Mouse (Mus musculus): ENCODE measurements around the gene Samd13. TPM values are rescaled to one million over a fixed set of nuclear protein-coding genes. Genes with fewer than 3 reads are reported as not detected.
A peak's percentile ranks its signal among the peaks of the same experiment; 100 is the strongest.

Samd13 gene
- total RNA-seq, 1 experiment from 2014 or later = not detected

GRCm38 (mm10) chr3:146676193-146676592 is 9.2 kb downstream of the Samd13 start:
- no peak for ATAC-seq (ENCODE audit: extremely low read depth, insufficient number of reproducible peaks, low FRiP score, poor library complexity, severe bottlenecking)

DNA sequence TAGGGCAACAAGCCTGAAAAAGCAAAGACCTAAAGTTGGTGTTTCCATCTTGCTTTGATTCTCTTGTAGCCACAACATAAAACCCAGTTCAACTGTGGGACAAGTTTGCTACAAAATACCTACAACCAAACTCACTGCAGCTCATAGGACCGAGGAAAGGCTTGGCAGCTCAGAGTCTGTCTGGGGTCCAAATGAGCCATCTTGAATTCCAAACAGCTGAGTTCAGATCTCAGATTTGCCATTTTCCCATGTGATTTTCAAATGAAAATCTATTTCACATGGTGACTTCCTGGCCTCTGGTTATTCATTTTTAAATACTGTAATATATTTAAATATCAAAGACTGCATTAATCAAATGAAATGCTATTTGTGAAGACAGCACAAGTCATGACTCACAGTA is 10.3 kb downstream of the Samd13 start:
- no peak for ATAC-seq (ENCODE audit: extremely low read depth, insufficient number of reproducible peaks, low FRiP score, poor library complexity, severe bottlenecking)

GRCm38 (mm10) chr3:146671121-146671520 is 14.3 kb downstream of the Samd13 start:
- no peak for ATAC-seq (ENCODE audit: extremely low read depth, insufficient number of reproducible peaks, low FRiP score, poor library complexity, severe bottlenecking)

- no peak for ATAC-seq (ENCODE audit: extremely low read depth, insufficient number of reproducible peaks, low FRiP score, poor library complexity, severe bottlenecking)
Observed at GRCm38 (mm10) chr3:146661907-146662306, 23.5 kb downstream of the Samd13 start.

DNA sequence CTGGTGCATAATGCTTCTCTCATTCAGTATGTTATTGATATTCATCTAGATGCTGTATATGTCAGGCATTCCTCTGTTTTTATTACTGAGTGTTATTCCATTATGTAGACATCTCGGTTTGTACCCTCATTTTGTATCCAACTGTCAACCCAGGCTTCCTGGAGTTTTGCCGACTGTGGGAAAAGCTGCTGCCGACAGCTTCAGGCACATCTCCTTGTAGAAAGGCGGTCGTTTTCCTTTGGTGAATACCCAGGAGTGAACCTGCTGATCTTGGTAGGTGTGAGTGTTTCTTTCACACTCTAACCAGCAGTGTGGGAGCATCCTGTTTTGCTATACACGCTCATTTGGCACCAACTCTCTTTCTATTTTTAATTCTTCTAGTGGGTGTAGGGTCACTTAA is 24.4 kb downstream of the Samd13 start:
- ATAC-seq (ENCODE audit: extremely low read depth, insufficient number of reproducible peaks, low FRiP score, poor library complexity, severe bottlenecking) = no peak

DNA sequence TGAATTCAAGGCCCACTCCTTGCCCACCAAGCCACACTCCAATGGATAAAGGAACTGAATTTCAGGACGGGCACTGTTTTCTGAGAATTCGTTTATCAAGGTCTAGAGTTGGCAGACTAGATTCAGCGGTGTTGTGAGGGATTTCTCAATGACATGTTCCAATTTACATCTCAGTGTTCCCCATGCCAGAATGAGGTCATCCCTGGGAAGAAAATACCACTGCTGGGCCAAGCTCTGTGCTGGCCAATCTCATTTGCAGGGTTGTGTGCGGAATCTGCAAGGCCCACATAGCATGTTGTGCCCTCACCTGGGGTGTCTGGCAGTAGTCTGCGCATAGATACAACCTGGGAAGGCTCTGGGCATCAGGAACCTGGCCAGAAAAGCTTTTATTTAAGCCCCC is 26.1 kb downstream of the Samd13 start:
- ATAC-seq (ENCODE audit: extremely low read depth, insufficient number of reproducible peaks, low FRiP score, poor library complexity, severe bottlenecking) = no peak

GRCm38 (mm10) chr3:146658061-146658639 is 27.2 kb downstream of the Samd13 start:
- 0 out of 2 replicates have a peak, but pooled peaks have one; percentile 6 for ATAC-seq (ENCODE audit: extremely low read depth, insufficient number of reproducible peaks, low FRiP score, poor library complexity, severe bottlenecking)

DNA sequence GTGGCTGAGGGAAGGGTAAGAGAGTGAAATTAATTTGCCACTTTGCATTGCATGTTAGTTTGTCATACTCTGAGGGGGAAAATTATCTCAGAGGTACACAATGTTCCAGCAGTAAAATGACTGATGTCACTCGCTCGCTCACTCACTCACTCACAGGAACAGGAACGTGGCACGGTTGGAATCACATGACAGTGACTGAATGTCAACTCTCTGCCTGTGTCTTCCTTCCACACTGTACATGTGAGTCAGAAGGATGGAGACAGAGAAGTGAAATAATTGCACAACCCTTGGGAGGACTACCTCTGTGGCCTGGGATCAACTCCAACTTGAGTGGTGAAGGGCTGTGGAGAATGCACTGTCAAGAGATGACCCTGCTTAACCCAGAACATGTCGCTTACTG is 28.0 kb downstream of the Samd13 start:
- ATAC-seq (ENCODE audit: extremely low read depth, insufficient number of reproducible peaks, low FRiP score, poor library complexity, severe bottlenecking) = no peak

- no peak for ATAC-seq (ENCODE audit: extremely low read depth, insufficient number of reproducible peaks, low FRiP score, poor library complexity, severe bottlenecking)
Observed at GRCm38 (mm10) chr3:146655111-146655577, 30.2 kb downstream of the Samd13 start.

GRCm38 (mm10) chr3:146653692-146654091 is 31.7 kb downstream of the Samd13 start:
- no peak for ATAC-seq (ENCODE audit: extremely low read depth, insufficient number of reproducible peaks, low FRiP score, poor library complexity, severe bottlenecking)

DNA sequence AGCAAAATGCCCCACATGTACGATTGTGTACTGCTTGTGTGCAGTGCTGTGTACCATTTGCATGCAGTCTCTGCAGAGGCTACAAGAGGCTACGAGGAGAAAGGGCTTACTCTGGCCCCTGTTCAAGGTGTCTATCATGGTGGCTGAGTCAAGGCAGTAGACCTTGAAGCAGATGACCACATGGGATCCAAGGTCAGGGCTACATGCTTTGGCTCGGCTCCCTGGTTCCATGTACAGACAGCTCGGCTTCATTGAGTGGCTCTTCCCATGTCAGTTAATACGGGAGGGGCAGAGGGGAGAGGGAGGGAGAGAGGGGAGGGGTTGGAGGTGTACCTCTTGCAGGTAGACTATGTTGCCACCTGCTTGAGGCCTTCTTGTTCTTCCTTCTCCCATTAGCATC is 33.0 kb downstream of the Samd13 start:
- ATAC-seq (ENCODE audit: extremely low read depth, insufficient number of reproducible peaks, low FRiP score, poor library complexity, severe bottlenecking) = no peak

DNA sequence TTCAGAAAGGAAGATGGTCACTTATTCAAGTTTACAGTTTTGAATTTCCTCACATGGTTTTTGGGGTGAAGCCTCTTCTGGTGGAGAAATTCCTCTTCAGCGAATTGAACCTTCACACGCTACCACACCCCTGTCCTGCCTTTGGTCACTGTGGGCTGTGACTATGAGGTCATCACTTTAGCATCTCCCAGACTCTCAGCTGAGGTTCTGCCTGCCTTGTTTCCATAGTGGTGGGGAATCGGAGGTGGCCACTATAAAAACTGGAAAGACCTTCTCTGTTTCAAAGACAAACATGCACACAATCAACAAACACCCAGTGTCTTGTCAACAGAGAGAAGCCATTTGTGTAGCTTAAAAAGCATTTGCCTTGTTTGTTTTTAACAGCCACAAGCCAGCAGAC is 34.2 kb downstream of the Samd13 start, which contains the start of gene 4930503B20Rik:
Gene 4930503B20Rik, minus strand, starts transcription at position 101 of the 400 bp plus-strand sequence.
- ATAC-seq (ENCODE audit: extremely low read depth, insufficient number of reproducible peaks, low FRiP score, poor library complexity, severe bottlenecking) = no peak

- ATAC-seq (ENCODE audit: extremely low read depth, insufficient number of reproducible peaks, low FRiP score, poor library complexity, severe bottlenecking) = no peak
Observed at GRCm38 (mm10) chr3:146650716-146651115, 34.7 kb downstream of the Samd13 start.

DNA sequence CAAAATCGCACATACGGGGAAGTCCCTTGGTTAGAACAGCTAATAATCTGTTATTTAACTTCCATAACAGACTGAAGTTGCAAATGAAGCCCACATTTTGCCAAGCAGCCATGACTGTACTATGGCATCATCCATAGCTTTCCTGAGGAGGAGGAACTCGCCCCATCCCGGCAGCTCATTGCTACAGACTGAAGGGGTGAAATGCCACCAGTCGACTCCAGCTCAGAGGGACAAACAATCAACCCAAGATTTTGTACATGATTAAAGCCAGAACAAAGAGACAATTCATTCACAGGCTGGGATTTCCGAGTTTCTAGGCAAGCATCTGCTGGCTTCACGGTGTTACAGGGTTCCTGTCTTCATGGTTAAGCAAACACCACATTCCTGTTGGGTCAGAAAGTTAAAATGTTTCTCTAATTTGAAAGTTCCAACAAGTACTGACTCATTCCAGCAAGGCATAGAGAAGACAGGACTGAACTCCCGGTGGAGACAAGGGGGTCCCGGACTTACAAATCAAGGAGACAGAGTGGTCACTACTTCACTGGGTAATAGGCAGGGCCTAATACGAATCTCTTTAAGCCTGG is 36.0 kb downstream of the Samd13 start:
- no peak for ATAC-seq (ENCODE audit: extremely low read depth, insufficient number of reproducible peaks, low FRiP score, poor library complexity, severe bottlenecking)

DNA sequence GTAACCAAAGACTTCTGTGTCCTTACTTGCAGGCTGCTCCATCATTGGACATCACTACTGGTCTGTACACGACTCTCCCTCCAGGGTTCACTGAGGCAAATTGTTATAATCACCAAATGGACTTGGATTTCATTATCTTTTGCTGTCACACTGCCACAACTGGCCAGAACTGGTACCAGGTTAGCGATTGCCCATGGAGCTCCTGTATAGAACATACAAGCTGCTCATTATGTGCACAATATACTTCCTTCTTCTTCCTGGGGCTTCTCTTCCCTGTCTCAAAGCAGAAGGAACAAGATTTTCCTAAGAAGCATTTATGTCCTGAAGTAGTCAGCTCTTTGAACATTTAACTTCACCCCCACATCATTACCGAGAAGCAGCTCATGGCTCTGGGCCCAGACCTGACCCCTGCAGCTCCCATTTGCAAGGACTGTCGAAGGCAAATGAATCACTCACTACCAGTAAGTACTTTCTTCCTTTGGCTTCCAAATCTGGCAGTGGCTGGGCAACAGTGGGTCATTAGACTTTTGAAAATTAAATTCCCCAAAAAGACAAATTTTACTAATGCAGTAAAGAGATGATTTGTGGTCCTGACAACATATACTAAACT is 43.5 kb downstream of the Samd13 start:
- no peak for ATAC-seq (ENCODE audit: extremely low read depth, insufficient number of reproducible peaks, low FRiP score, poor library complexity, severe bottlenecking)

DNA sequence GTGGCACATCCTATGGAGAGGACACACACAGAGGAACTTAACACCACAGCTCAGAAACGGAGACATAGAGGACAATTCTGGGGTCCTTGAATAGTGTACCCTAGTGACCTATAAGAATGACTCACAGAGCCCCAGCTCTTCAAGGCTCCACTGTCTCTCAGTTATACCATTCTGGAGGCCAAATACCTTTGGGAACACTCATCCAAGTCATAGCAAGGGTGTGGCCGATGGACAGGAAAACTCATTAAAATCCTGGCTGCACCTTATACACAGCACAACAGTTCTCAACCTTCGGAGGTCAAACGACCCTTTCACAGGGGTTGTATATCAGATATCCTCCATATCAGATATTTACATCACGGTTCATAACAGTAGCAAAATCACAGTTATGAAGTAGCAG is 52.9 kb downstream of the Samd13 start:
- no peak for ATAC-seq (ENCODE audit: extremely low read depth, insufficient number of reproducible peaks, low FRiP score, poor library complexity, severe bottlenecking)

- ATAC-seq (ENCODE audit: extremely low read depth, insufficient number of reproducible peaks, low FRiP score, poor library complexity, severe bottlenecking) = no peak
Observed at GRCm38 (mm10) chr3:146628227-146628982, 57.0 kb downstream of the Samd13 start.

GRCm38 (mm10) chr3:146625766-146626165 is 59.6 kb downstream of the Samd13 start:
- no peak for ATAC-seq (ENCODE audit: extremely low read depth, insufficient number of reproducible peaks, low FRiP score, poor library complexity, severe bottlenecking)

- no peak for ATAC-seq (ENCODE audit: extremely low read depth, insufficient number of reproducible peaks, low FRiP score, poor library complexity, severe bottlenecking)
Observed at GRCm38 (mm10) chr3:146621966-146622365, 63.4 kb downstream of the Samd13 start.
